Mouse (Mus musculus) layer of hippocampus, postnatal 10 days (tissue): ENCODE measurements around the gene Gabpb2. TPM values are rescaled to one million over a fixed set of nuclear protein-coding genes. Genes with fewer than 3 reads are reported as not detected.

Experiments
- microRNA-seq, 2 experiments: library from miRNA; unstranded; fragments of <30 nt; microRNA quantifications; one replicate each; pipeline ENCODE4 v1.2.0; 2021
- total RNA-seq, 2 experiments: library from RNA; stranded (reverse); gene quantifications; 2 replicates each; pipeline ENCODE4 v1.2.3; 2021

Gabpb2 gene
- total RNA-seq, 2 experiments from 2014 or later, result 10.1 to 10.6 TPM

Small RNA genes within 50 kb of the gene (microRNA-seq; reads per million reads assigned to microRNA genes)
- 0 reads per million in 2 experiments for gene Mir8099-1

Other genes with a start within 250 kb of the Gabpb2 start
- 10 to 100 TPM; 46.5 to 50.7 TPM for gene Pi4kb, start 243.2 kb downstream of the Gabpb2 start, total RNA-seq
- 10 to 100 TPM; 26.4 to 30.8 TPM for gene Zfp687, start 202.5 kb downstream of the Gabpb2 start, total RNA-seq
- gene Psmd4, start 175.3 kb downstream of the Gabpb2 start, total RNA-seq, result 100 to 1,000 TPM; 160 to 174 TPM
- 10 to 100 TPM; 34.5 to 41.9 TPM for gene Pip5k1a, start 111.0 kb downstream of the Gabpb2 start, total RNA-seq
- gene Vps72, start 106.9 kb downstream of the Gabpb2 start, total RNA-seq, result 10 to 100 TPM; 44.4 to 47.7 TPM
- under 1 TPM in 1 of 2 experiments, not detected in 1; 0.85 TPM for gene Tmod4, start 93.4 kb downstream of the Gabpb2 start, total RNA-seq
- 10 to 100 TPM; 37.5 to 41.8 TPM for gene Scnm1, start 83.9 kb downstream of the Gabpb2 start, total RNA-seq
- 10 to 100 TPM; 22.4 to 24.6 TPM for gene Lysmd1, start 83.8 kb downstream of the Gabpb2 start, total RNA-seq
- 1 to 10 TPM; 3.0 TPM for gene Tnfaip8l2, start 75.6 kb downstream of the Gabpb2 start, total RNA-seq
- gene Sema6c, start 57.5 kb downstream of the Gabpb2 start, total RNA-seq, result 10 to 100 TPM; 71.4 to 75.0 TPM
- gene Cdc42se1, start 10.8 kb upstream of the Gabpb2 start, total RNA-seq, result 10 to 100 TPM; 79.8 to 80.1 TPM
- gene Mllt11, start 14.3 kb upstream of the Gabpb2 start, total RNA-seq, result 100 to 1,000 TPM; 621 to 626 TPM
- gene Gm128, start 23.7 kb upstream of the Gabpb2 start, total RNA-seq, result under 1 TPM; 0.16 to 0.18 TPM
- under 1 TPM in 1 of 2 experiments, not detected in 1; 0.25 TPM for gene Bnipl, start 33.3 kb upstream of the Gabpb2 start, total RNA-seq
- gene Mindy1, start 63.4 kb upstream of the Gabpb2 start, total RNA-seq, result 10 to 100 TPM; 26.5 to 27.6 TPM
- gene Prune1, start 64.2 kb upstream of the Gabpb2 start, total RNA-seq, result 10 to 100 TPM; 34.9 to 36.3 TPM
- under 1 TPM; 0.65 to 0.75 TPM for gene Anxa9, start 89.3 kb upstream of the Gabpb2 start, total RNA-seq
- 10 to 100 TPM; 45.4 to 46.6 TPM for gene Cers2, start 96.9 kb upstream of the Gabpb2 start, total RNA-seq
- 10 to 100 TPM; 46.0 to 47.1 TPM for gene Setdb1, start 139.3 kb upstream of the Gabpb2 start, total RNA-seq
- not detected for gene 4930558C23Rik, start 184.9 kb upstream of the Gabpb2 start, total RNA-seq
- gene Arnt, start 216.5 kb upstream of the Gabpb2 start, total RNA-seq, result 10 to 100 TPM; 35.8 to 44.0 TPM